ENCODE assay signal across 21 mouse cellular contexts in genomic region chr7:100881531-100881930, GRCm38 (mm10). TPM values are rescaled to one million over a fixed set of nuclear protein-coding genes. Genes with fewer than 3 reads are reported as not detected.
A peak's percentile ranks its signal among the peaks of the same experiment; 100 is the strongest.
DNase-seq lines count a peak whose midpoint lies in the region; TF ChIP-seq lines count a peak whose summit lies in the region.
"Had no signal": no experiment of that assay in that cellular context is flagged by ENCODE, and none has a peak within 500 bp of the region (broad histone marks: within the 10 kb centered on the region; RNA-seq: fewer than 3 reads in every experiment).

No protein-coding gene starts in this region.

- dilution Hi-C loops in CH12.LX (cut with MboI; ENCODE audit: extremely low pct_ligation_motif_present, extremely low pct_unique_long_range_greater_than_20kb, low sequenced_read_pairs): no loop called here

- no peak for TF ChIP-seq EP300 in CH12.LX (IDR thresholded peaks at IDR 0.05; ENCODE audit: low read length)

- in situ Hi-C loops in CH12.LX (cut with MboI; ENCODE audit: low pct_ligation_motif_present, low pct_unique_long_range_greater_than_20kb, low sequenced_read_pairs): no loop called here

- H3K27me3 ChIP-seq in CH12.LX (replicated peaks): no peaks in the 10 kb centered on the region
- H3K27me3 ChIP-seq: hindbrain, embryonic 12.5 days; hindbrain, embryonic 15.5 days had no signal

- TF ChIP-seq CTCF in CH12.LX (conservative IDR thresholded peaks at IDR 0.05 in 1 of 2, IDR thresholded peaks at IDR 0.05 in 1 of 2; ENCODE audit: low read depth in 2 of 2, low read length in 2 of 2): no peak

- H3K79me2 ChIP-seq in CH12.LX (replicated peaks; ENCODE audit: control insufficient read depth, extremely low read depth, insufficient read depth, poor library complexity, severe bottlenecking): no peaks in the 10 kb centered on the region

- peaks cover 25 to 46% of the 10 kb centered on the region in 2 experiments for H3K4me1 ChIP-seq in CH12.LX (ENCODE audit: control insufficient read depth in 1 of 2, insufficient read depth in 2 of 2)
- H3K4me1 ChIP-seq: hindbrain, embryonic 12.5 days; hindbrain, embryonic 15.5 days had no signal

- no peak for TF ChIP-seq RAD21 in CH12.LX (IDR thresholded peaks at IDR 0.05; ENCODE audit: low read depth, low read length)

- peak overlapping the region; percentile 5; the same call in 1 of the 2 replicates for H3K9ac ChIP-seq in CH12.LX (ENCODE audit: insufficient read depth, low read depth)
- H3K9ac ChIP-seq: forebrain, postnatal 0 days; hindbrain, embryonic 12.5 days; hindbrain, embryonic 15.5 days had no signal

- TF ChIP-seq POLR2A in CH12.LX (IDR thresholded peaks at IDR 0.05; ENCODE audit: low read depth, low read length): no peak

- H3K4me3 ChIP-seq in CH12.LX (replicated peaks in 1 of 3; ENCODE audit: low read depth in 2 of 3, low read length in 2 of 3, poor library complexity in 1 of 3): peak overlapping the region in 1 of 3 experiments; percentile 14
- H3K4me3 ChIP-seq: forebrain, embryonic 10.5 days; hindbrain, embryonic 12.5 days; hindbrain, embryonic 15.5 days had no signal

- peak; percentile 61 to 68 for DNase-seq in adrenal gland, adult (ENCODE audit: inconsistent age in 2 of 2, low spot score in 1 of 2)
- no peak for DNase-seq in adrenal gland, postnatal 25 days
- DNase-seq in CH12.LX (ENCODE audit: extremely low read depth): peak; percentile 49
- peak; percentile 58 for DNase-seq in gastrocnemius, postnatal 10 days
- peak; percentile 47 to 70 for DNase-seq in gastrocnemius, postnatal 36 days
- no peak for DNase-seq in right cerebral cortex, postnatal 36 days (ENCODE audit: low spot score in 2 of 2)
- DNase-seq in Muller cell, postnatal 12 days (ENCODE audit: inconsistent ontology term): no peak
- no peak for DNase-seq in kidney, postnatal 4 days
- DNase-seq: adrenal gland, adult 8-10 months; cerebellum, adult 11-12 months; cerebellum, adult 8-10 months; cerebellum, postnatal 10 days; cerebellum, postnatal 36 days; forebrain, postnatal 0 days; heart, adult 11 months; kidney, adult 2 months had no signal

- peak overlapping the region; percentile 53 for H3K27ac ChIP-seq in CH12.LX (ENCODE audit: insufficient read depth, low read depth)
- H3K27ac ChIP-seq: forebrain, embryonic 10.5 days; hindbrain, embryonic 12.5 days; hindbrain, embryonic 15.5 days had no signal

- intact Hi-C loops in gastrocnemius, postnatal 36 days (cut with DNase I): no loop called here

- H3K4me2 ChIP-seq in CH12.LX (ENCODE audit: insufficient read depth, low read depth, poor library complexity, severe bottlenecking): peak overlapping the region; percentile 50
- H3K4me2 ChIP-seq: heart, embryonic 11.5 days; hindbrain, embryonic 12.5 days; hindbrain, embryonic 15.5 days had no signal

- H3K36me3 ChIP-seq in CH12.LX (replicated peaks in 1 of 2; ENCODE audit: control insufficient read depth in 1 of 2, insufficient read depth in 1 of 2, low read length in 1 of 2): peaks cover 25 to 68% of the 10 kb centered on the region in 2 experiments
- H3K36me3 ChIP-seq: G1E had no signal

- no peaks in the 10 kb centered on the region for H3K9me3 ChIP-seq in CH12.LX (replicated peaks; ENCODE audit: low read length)
- H3K9me3 ChIP-seq: forebrain, embryonic 10.5 days; G1E; hindbrain, embryonic 12.5 days; hindbrain, embryonic 15.5 days had no signal

TF ChIP-seq in CH12.LX, 34 proteins besides CTCF, POLR2A, EP300 and RAD21:
- TF ChIP-seq JUN (IDR thresholded peaks at IDR 0.05; ENCODE audit: insufficient read depth, low read depth, low read length) (no peak), GABPA (IDR thresholded peaks at IDR 0.05; ENCODE audit: insufficient replicate concordance, low read depth, low read length) (no peak), MAX (IDR thresholded peaks at IDR 0.05; ENCODE audit: low read length) (no peak), MXI1 (IDR thresholded peaks at IDR 0.05; ENCODE audit: low read depth, low read length) (no peak)
TF ChIP-seq in CH12.LX: peak in this region for 0.

RNA-seq across cellular contexts. Expression of gene Relt, which starts 18.3 kb away (rescaled TPM):
- total RNA-seq in adrenal gland, postnatal 25 days (2021): 1.0 and 1.3 TPM in 2 replicates
- total RNA-seq in CH12.LX (2012; rRNA removed) (27.7 and 29.9 TPM in 2 replicates), CH12.LX (2014; rRNA removed) (24.5 and 25.7 TPM in 2 replicates)
- 24.9 and 31.1 TPM in 2 replicates for polyA plus RNA-seq in CH12.LX (2012; ENCODE audit: insufficient read length, low read depth)
- 10 to 100 TPM; 14.8 to 19.3 TPM for total RNA-seq in gastrocnemius, postnatal 10 days (2021)
- 10 to 100 TPM in 1 of 2 experiments, 1 to 10 TPM in 1; 5.3 to 12.2 TPM for total RNA-seq in gastrocnemius, postnatal 36 days (2021)

RNA-seq across cellular contexts. Expression of gene Arhgef17, which starts 50.4 kb away (rescaled TPM):
- 76.1 and 81.2 TPM in 2 replicates for total RNA-seq in adrenal gland, postnatal 25 days (2021)
- total RNA-seq in CH12.LX (2012; rRNA removed) (4.6 and 6.7 TPM in 2 replicates), CH12.LX (2014; rRNA removed) (2.3 and 2.6 TPM in 2 replicates)
- polyA plus RNA-seq in CH12.LX (2012; ENCODE audit: insufficient read length, low read depth): 5.2 and 5.6 TPM in 2 replicates
- 10 to 100 TPM; 29.6 to 35.5 TPM for total RNA-seq in gastrocnemius, postnatal 10 days (2021)
- total RNA-seq in gastrocnemius, postnatal 36 days (2021): 10 to 100 TPM; 19.3 to 19.6 TPM

Comparison
In these comparisons a context has a peak if more than half of its experiments do, and no peak if none do; other contexts are left out.
1. DNase-seq: peak in adrenal gland, adult (2 of 2), CH12.LX (single experiment), gastrocnemius, postnatal 10 days (single experiment) and gastrocnemius, postnatal 36 days (2 of 2); none in adrenal gland, postnatal 25 days (single experiment), right cerebral cortex, postnatal 36 days (0 of 2), Muller cell, postnatal 12 days (single experiment) and kidney, postnatal 4 days (0 of 2).